Mouse (Mus musculus): ENCODE measurements around the gene Rab11fip3. TPM values are rescaled to one million over a fixed set of nuclear protein-coding genes. Genes with fewer than 3 reads are reported as not detected.
A peak's percentile ranks its signal among the peaks of the same experiment; 100 is the strongest.

Gene Rab11fip3
- polyA plus RNA-seq, 1 experiment = 454 TPM

- 51% methylated on average over 5 of the region's 5 CpGs for WGBS
- Histone ChIP-seq H3K27ac (ENCODE audit: insufficient read depth, low read depth, low read length) (no peak overlapping the region), H3K4me1 (ENCODE audit: control insufficient read depth, insufficient read depth, low read length) (peaks cover 13% of the 10 kb centered on the region), H3K27me3 (replicated peaks; ENCODE audit: control insufficient read depth, insufficient read depth, low read length) (no peaks in the 10 kb centered on the region), H3K36me3 (ENCODE audit: control insufficient read depth, insufficient read depth, low read length) (no peaks in the 10 kb centered on the region), H3K4me3 (ENCODE audit: insufficient read depth, low read depth, low read length) (no peak overlapping the region)
- no peak for TF ChIP-seq POLR2A (IDR thresholded peaks at IDR 0.05; ENCODE audit: low read depth, low read length)
- no peak for TF ChIP-seq CTCF (conservative IDR thresholded peaks at IDR 0.05; ENCODE audit: insufficient read depth, insufficient read length, low read depth, low read length)
- peak; percentile 56 for DNase-seq
Measured at GRCm38 (mm10) chr17:25979829-25980738, 89.3 kb downstream of the Rab11fip3 start.

GRCm38 (mm10) chr17:25970954-25971707 is 98.2 kb downstream of the Rab11fip3 start:
- no peak for DNase-seq
- Histone ChIP-seq H3K27ac (ENCODE audit: insufficient read depth, low read depth, low read length) (peak overlapping the region; percentile 12; the same call in 1 of the 2 replicates), H3K36me3 (ENCODE audit: control insufficient read depth, insufficient read depth, low read length) (no peaks in the 10 kb centered on the region; the same call in 1 of the 2 replicates), H3K4me1 (ENCODE audit: control insufficient read depth, insufficient read depth, low read length) (peaks cover 14% of the 10 kb centered on the region), H3K4me3 (ENCODE audit: insufficient read depth, low read depth, low read length) (no peak overlapping the region), H3K27me3 (replicated peaks; ENCODE audit: control insufficient read depth, insufficient read depth, low read length) (no peaks in the 10 kb centered on the region)
- 71% methylated on average over 4 of the region's 4 CpGs for WGBS
- TF ChIP-seq POLR2A (IDR thresholded peaks at IDR 0.05; ENCODE audit: low read depth, low read length) (no peak), CTCF (conservative IDR thresholded peaks at IDR 0.05; ENCODE audit: insufficient read depth, insufficient read length, low read depth, low read length) (no peak)

GRCm38 (mm10) chr17:25970448-25970847 is 98.9 kb downstream of the Rab11fip3 start:
- Histone ChIP-seq H3K27ac (ENCODE audit: insufficient read depth, low read depth, low read length) (peak overlapping the region; percentile 12; the same call in 1 of the 2 replicates), H3K4me3 (ENCODE audit: insufficient read depth, low read depth, low read length) (no peak overlapping the region), H3K4me1 (ENCODE audit: control insufficient read depth, insufficient read depth, low read length) (peaks cover 14% of the 10 kb centered on the region), H3K27me3 (replicated peaks; ENCODE audit: control insufficient read depth, insufficient read depth, low read length) (no peaks in the 10 kb centered on the region), H3K36me3 (ENCODE audit: control insufficient read depth, insufficient read depth, low read length) (no peaks in the 10 kb centered on the region; the same call in 1 of the 2 replicates)
- TF ChIP-seq CTCF (conservative IDR thresholded peaks at IDR 0.05; ENCODE audit: insufficient read depth, insufficient read length, low read depth, low read length) (no peak), POLR2A (IDR thresholded peaks at IDR 0.05; ENCODE audit: low read depth, low read length) (no peak)
- 84% methylated on average over 9 of the region's 9 CpGs for WGBS
- no peak for DNase-seq

- 23% methylated on average over 1 of the region's 1 CpGs for WGBS
- TF ChIP-seq CTCF (conservative IDR thresholded peaks at IDR 0.05; ENCODE audit: insufficient read depth, insufficient read length, low read depth, low read length) (no peak), POLR2A (IDR thresholded peaks at IDR 0.05; ENCODE audit: low read depth, low read length) (peak; percentile 15)
- Histone ChIP-seq H3K4me1 (ENCODE audit: control insufficient read depth, insufficient read depth, low read length) (peaks cover 14% of the 10 kb centered on the region), H3K36me3 (ENCODE audit: control insufficient read depth, insufficient read depth, low read length) (no peaks in the 10 kb centered on the region; the same call in 1 of the 2 replicates), H3K4me3 (ENCODE audit: insufficient read depth, low read depth, low read length) (no peak overlapping the region), H3K27me3 (replicated peaks; ENCODE audit: control insufficient read depth, insufficient read depth, low read length) (no peaks in the 10 kb centered on the region), H3K27ac (ENCODE audit: insufficient read depth, low read depth, low read length) (peak overlapping the region; percentile 42; the same call in 1 of the 2 replicates)
- peak; percentile 86 for DNase-seq
Measured at GRCm38 (mm10) chr17:25968176-25968575, 101.2 kb downstream of the Rab11fip3 start.

GRCm38 (mm10) chr17:25967652-25968051 is 101.7 kb downstream of the Rab11fip3 start:
- WGBS = 20% methylated on average over 3 of the region's 3 CpGs
- Histone ChIP-seq H3K36me3 (ENCODE audit: control insufficient read depth, insufficient read depth, low read length) (no peaks in the 10 kb centered on the region), H3K27me3 (replicated peaks; ENCODE audit: control insufficient read depth, insufficient read depth, low read length) (no peaks in the 10 kb centered on the region), H3K27ac (ENCODE audit: insufficient read depth, low read depth, low read length) (peak overlapping the region; percentile 24; the same call in 1 of the 2 replicates), H3K4me3 (ENCODE audit: insufficient read depth, low read depth, low read length) (no peak overlapping the region), H3K4me1 (ENCODE audit: control insufficient read depth, insufficient read depth, low read length) (peaks cover 14% of the 10 kb centered on the region)
- TF ChIP-seq POLR2A (IDR thresholded peaks at IDR 0.05; ENCODE audit: low read depth, low read length) (no peak), CTCF (conservative IDR thresholded peaks at IDR 0.05; ENCODE audit: insufficient read depth, insufficient read length, low read depth, low read length) (no peak)
- peak; percentile 46 for DNase-seq

- no peak overlapping the region for H3K4me3 ChIP-seq (ENCODE audit: insufficient read depth, low read depth, low read length)
- no peaks in the 10 kb centered on the region for H3K27me3 ChIP-seq (replicated peaks; ENCODE audit: control insufficient read depth, insufficient read depth, low read length)
- no peak for DNase-seq
- no peak for TF ChIP-seq POLR2A (IDR thresholded peaks at IDR 0.05; ENCODE audit: low read depth, low read length)
- TF ChIP-seq CTCF (conservative IDR thresholded peaks at IDR 0.05; ENCODE audit: insufficient read depth, insufficient read length, low read depth, low read length) = no peak
- peaks cover 14% of the 10 kb centered on the region for H3K4me1 ChIP-seq (ENCODE audit: control insufficient read depth, insufficient read depth, low read length)
- H3K27ac ChIP-seq (ENCODE audit: insufficient read depth, low read depth, low read length) = no peak overlapping the region
- 80% methylated on average over 7 of the region's 7 CpGs for WGBS
- no peaks in the 10 kb centered on the region for H3K36me3 ChIP-seq (ENCODE audit: control insufficient read depth, insufficient read depth, low read length)
Measured at GRCm38 (mm10) chr17:25964271-25964670, 105.1 kb downstream of the Rab11fip3 start.
